Mouse (Mus musculus): ENCODE data around the gene Gsk3b. TPM values are rescaled to one million over a fixed set of nuclear protein-coding genes. Genes with fewer than 3 reads are reported as not detected.
"Not testable (repeated sequence)": the region's sequence is repeated elsewhere in the genome, so short reads cannot be mapped to it uniquely, and the experiment has no call there.

Gsk3b gene
- total and polyA plus RNA-seq, 2 experiments from 2014 or later, result 31.5 to 37.4 TPM

DNA sequence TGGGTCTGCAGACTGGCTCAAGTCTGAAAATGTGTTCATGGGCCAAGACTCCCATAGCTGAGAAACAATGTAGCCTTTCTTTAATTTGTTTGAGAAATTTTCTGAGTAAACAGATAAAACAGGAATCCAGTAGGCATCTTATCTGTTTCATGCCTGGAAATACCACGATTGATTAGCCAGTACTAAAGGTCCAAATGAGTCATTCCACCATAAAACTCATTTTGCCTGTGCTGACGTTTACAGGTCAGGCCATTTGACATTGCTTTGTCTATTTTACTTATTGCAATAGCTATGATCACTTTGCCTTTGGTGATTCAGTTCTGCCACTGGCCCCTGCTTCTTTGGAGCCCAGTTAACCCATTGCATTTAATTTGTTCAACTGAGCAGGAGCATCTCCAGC, 11.8 kb downstream of the Gsk3b start:
- DNase-seq (ENCODE audit: low spot score), result no peak
- no peak for ATAC-seq (ENCODE audit: insufficient read depth, low read depth)
- TF ChIP-seq CTCF (IDR thresholded peaks at IDR 0.05; ENCODE audit: low read depth), result no peak
- TF ChIP-seq EP300 (IDR thresholded peaks at IDR 0.05; ENCODE audit: low read depth), result no peak
- Histone ChIP-seq H3K36me3 (replicated peaks; ENCODE audit: control insufficient read depth, insufficient read depth, low read length) (peaks cover 9% of the 10 kb centered on the region; the same call in 1 of the 2 replicates), H3K27me3 (ENCODE audit: control insufficient read depth, insufficient read depth, low read length) (no peaks in the 10 kb centered on the region), H3K27ac (ENCODE audit: low read depth) (no peak overlapping the region), H3K9me3 (replicated peaks; ENCODE audit: control insufficient read depth, low read length) (0 out of 2 replicates have a peak, but pooled peaks cover 2% of the 10 kb centered on the region), H3K4me1 (ENCODE audit: control insufficient read depth, insufficient read depth) (peaks cover 7% of the 10 kb centered on the region; the same call in 1 of the 2 replicates), H3K4me3 (ENCODE audit: low read depth, low read length) (no peak overlapping the region), H3K4me2 (ENCODE audit: low read depth, low read length) (no peak overlapping the region), H3K9ac (replicated peaks; ENCODE audit: low read depth, low read length) (no peak overlapping the region)
- WGBS, result 68% methylated on average over 2 of the region's 2 CpGs

- Histone ChIP-seq H3K27me3 (ENCODE audit: control insufficient read depth, insufficient read depth, low read length) (no peaks in the 10 kb centered on the region), H3K27ac (ENCODE audit: low read depth) (peak overlapping the region; percentile 48; the same call in 1 of the 2 replicates), H3K4me2 (ENCODE audit: low read depth, low read length) (no peak overlapping the region), H3K36me3 (replicated peaks; ENCODE audit: control insufficient read depth, insufficient read depth, low read length) (peaks cover under 1% of the 10 kb centered on the region; the same call in 1 of the 2 replicates), H3K9me3 (replicated peaks; ENCODE audit: control insufficient read depth, low read length) (no peaks in the 10 kb centered on the region), H3K9ac (replicated peaks; ENCODE audit: low read depth, low read length) (no peak overlapping the region), H3K4me3 (ENCODE audit: low read depth, low read length) (no peak overlapping the region), H3K4me1 (ENCODE audit: control insufficient read depth, insufficient read depth) (peaks cover 19% of the 10 kb centered on the region)
- DNase-seq (ENCODE audit: low spot score) (no peak), ATAC-seq (ENCODE audit: insufficient read depth, low read depth) (no peak)
- 52% methylated on average over 2 of the region's 2 CpGs for WGBS
- TF ChIP-seq CTCF (IDR thresholded peaks at IDR 0.05; ENCODE audit: low read depth) (no peak), EP300 (IDR thresholded peaks at IDR 0.05; ENCODE audit: low read depth) (no peak)
These were observed 16.7 kb downstream of the Gsk3b start for GRCm38 (mm10) chr16:38105453-38105852.

DNA sequence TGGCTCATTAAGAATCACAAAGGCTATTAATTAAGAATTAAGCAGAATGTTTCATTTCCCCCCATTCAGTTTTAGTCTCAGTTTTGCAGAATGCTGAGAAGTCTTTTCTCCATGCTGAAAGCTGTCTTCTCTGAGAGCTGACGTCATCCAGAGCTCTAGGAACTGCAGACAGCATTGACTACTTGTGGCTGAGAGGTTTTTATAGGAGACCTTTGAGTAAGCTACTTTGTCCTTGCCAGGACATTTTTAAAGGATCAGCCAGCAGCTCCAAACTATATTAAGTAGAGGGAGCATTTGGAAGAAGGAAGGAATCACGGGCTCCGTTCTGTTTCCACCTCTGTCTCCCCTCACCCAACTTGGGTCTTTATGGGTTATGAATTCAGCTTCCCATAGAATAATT, 17.7 kb downstream of the Gsk3b start:
- no peak for TF ChIP-seq CTCF (IDR thresholded peaks at IDR 0.05; ENCODE audit: low read depth)
- no peak for TF ChIP-seq EP300 (IDR thresholded peaks at IDR 0.05; ENCODE audit: low read depth)
- no peak overlapping the region for H3K4me3 ChIP-seq (ENCODE audit: low read depth, low read length)
- no peaks in the 10 kb centered on the region for H3K36me3 ChIP-seq (replicated peaks; ENCODE audit: control insufficient read depth, insufficient read depth, low read length)
- ATAC-seq (ENCODE audit: insufficient read depth, low read depth), result no peak
- DNase-seq (ENCODE audit: low spot score), result peak; percentile 51
- H3K4me2 ChIP-seq (ENCODE audit: low read depth, low read length), result no peak overlapping the region
- H3K4me1 ChIP-seq (ENCODE audit: control insufficient read depth, insufficient read depth), result peaks cover 21% of the 10 kb centered on the region
- no peak overlapping the region for H3K9ac ChIP-seq (replicated peaks; ENCODE audit: low read depth, low read length)
- peak overlapping the region; percentile 74 for H3K27ac ChIP-seq (ENCODE audit: low read depth)
- WGBS, result 29% methylated on average over 3 of the region's 3 CpGs
- no peaks in the 10 kb centered on the region for H3K9me3 ChIP-seq (replicated peaks; ENCODE audit: control insufficient read depth, low read length)
- no peaks in the 10 kb centered on the region for H3K27me3 ChIP-seq (ENCODE audit: control insufficient read depth, insufficient read depth, low read length)

DNA sequence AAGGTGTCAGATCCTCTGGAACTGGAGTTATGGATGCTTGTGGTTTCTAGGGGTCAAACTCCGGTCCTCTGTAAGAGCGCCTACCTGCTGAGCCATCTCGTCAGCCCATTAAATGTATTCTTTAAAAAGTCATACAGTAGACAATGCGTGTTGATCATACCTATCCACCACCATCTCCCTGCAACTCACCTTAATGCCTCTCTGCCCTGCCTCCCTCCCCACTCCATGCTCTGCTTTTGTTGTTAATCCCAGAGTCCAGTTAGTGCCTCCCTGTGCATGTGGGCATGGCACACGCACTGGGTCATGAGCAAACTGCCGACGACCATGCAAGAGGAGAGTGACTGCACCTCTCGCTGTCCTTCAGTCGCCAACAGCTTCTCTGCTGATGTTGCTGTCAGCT, 21.2 kb downstream of the Gsk3b start:
- Histone ChIP-seq H3K4me1 (ENCODE audit: control insufficient read depth, insufficient read depth) (peaks cover 28% of the 10 kb centered on the region), H3K9me3 (replicated peaks; ENCODE audit: control insufficient read depth, low read length) (no peaks in the 10 kb centered on the region), H3K36me3 (replicated peaks; ENCODE audit: control insufficient read depth, insufficient read depth, low read length) (no peaks in the 10 kb centered on the region), H3K4me2 (ENCODE audit: low read depth, low read length) (no peak overlapping the region), H3K4me3 (ENCODE audit: low read depth, low read length) (no peak overlapping the region), H3K27ac (ENCODE audit: low read depth) (peak overlapping the region; percentile 13; the same call in 1 of the 2 replicates), H3K9ac (replicated peaks; ENCODE audit: low read depth, low read length) (no peak overlapping the region), H3K27me3 (ENCODE audit: control insufficient read depth, insufficient read depth, low read length) (no peaks in the 10 kb centered on the region)
- no peak for TF ChIP-seq CTCF (IDR thresholded peaks at IDR 0.05; ENCODE audit: low read depth)
- no peak for TF ChIP-seq EP300 (IDR thresholded peaks at IDR 0.05; ENCODE audit: low read depth)
- ATAC-seq (ENCODE audit: insufficient read depth, low read depth) (no peak), DNase-seq (ENCODE audit: low spot score) (no peak)
- WGBS, result 72% methylated on average over 9 of the region's 9 CpGs

DNA sequence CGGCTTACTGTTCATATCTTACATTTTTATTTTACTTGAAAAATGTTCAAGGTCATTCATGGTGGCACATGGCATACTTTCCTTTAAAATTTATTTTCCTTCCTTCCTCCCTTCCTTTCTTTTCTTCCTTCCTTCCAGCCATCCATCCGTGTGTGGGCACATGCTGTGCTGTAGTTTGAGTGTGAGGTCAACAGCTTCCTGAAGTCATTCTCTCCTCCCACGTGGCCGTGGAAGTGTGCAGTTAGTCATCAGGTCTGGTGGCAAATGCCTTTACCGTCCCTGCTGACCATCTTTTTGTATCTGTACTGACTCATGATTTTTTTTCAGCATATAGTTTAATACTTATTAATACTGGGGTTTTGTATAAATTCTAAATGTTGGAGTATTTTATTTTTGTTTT, 21.8 kb downstream of the Gsk3b start:
- Histone ChIP-seq H3K36me3 (replicated peaks; ENCODE audit: control insufficient read depth, insufficient read depth, low read length) (no peaks in the 10 kb centered on the region), H3K4me3 (ENCODE audit: low read depth, low read length) (no peak overlapping the region), H3K27ac (ENCODE audit: low read depth) (no peak overlapping the region), H3K4me1 (ENCODE audit: control insufficient read depth, insufficient read depth) (peaks cover 29% of the 10 kb centered on the region), H3K9me3 (replicated peaks; ENCODE audit: control insufficient read depth, low read length) (no peaks in the 10 kb centered on the region), H3K4me2 (ENCODE audit: low read depth, low read length) (no peak overlapping the region), H3K9ac (replicated peaks; ENCODE audit: low read depth, low read length) (no peak overlapping the region), H3K27me3 (ENCODE audit: control insufficient read depth, insufficient read depth, low read length) (no peaks in the 10 kb centered on the region)
- no peak; the same call in 1 of the 2 replicates for ATAC-seq (ENCODE audit: insufficient read depth, low read depth)
- TF ChIP-seq EP300 (IDR thresholded peaks at IDR 0.05; ENCODE audit: low read depth), result no peak
- no peak for TF ChIP-seq CTCF (IDR thresholded peaks at IDR 0.05; ENCODE audit: low read depth)
- WGBS, result 14% methylated on average over 5 of the region's 5 CpGs
- peak; percentile 41 for DNase-seq (ENCODE audit: low spot score)

- WGBS, result 29% methylated on average over 2 of the region's 2 CpGs
These were observed 25.3 kb downstream of the Gsk3b start for GRCm38 (mm10) chr16:38114074-38114473.

GRCm38 (mm10) chr16:38117909-38118308, 29.1 kb downstream of the Gsk3b start:
- not testable (repeated sequence) for H3K9ac ChIP-seq (replicated peaks; ENCODE audit: low read depth, low read length); H3K27ac ChIP-seq (ENCODE audit: low read depth); ATAC-seq (ENCODE audit: insufficient read depth, low read depth); H3K4me2 ChIP-seq (ENCODE audit: low read depth, low read length); H3K36me3 ChIP-seq (replicated peaks; ENCODE audit: control insufficient read depth, insufficient read depth, low read length); DNase-seq (ENCODE audit: low spot score); H3K4me3 ChIP-seq (ENCODE audit: low read depth, low read length); H3K9me3 ChIP-seq (replicated peaks; ENCODE audit: control insufficient read depth, low read length); H3K27me3 ChIP-seq (ENCODE audit: control insufficient read depth, insufficient read depth, low read length)
- H3K4me1 ChIP-seq (ENCODE audit: control insufficient read depth, insufficient read depth), result peaks cover 20% of the 10 kb centered on the region
- WGBS, result 89% methylated on average over 9 of the region's 9 CpGs

More at GRCm38 (mm10) chr16:38114074-38114473, 25.3 kb downstream of the Gsk3b start:
- H3K9ac ChIP-seq (replicated peaks; ENCODE audit: low read depth, low read length), result no peak overlapping the region
- peak overlapping the region; percentile 46 for H3K27ac ChIP-seq (ENCODE audit: low read depth)
- no peaks in the 10 kb centered on the region for H3K36me3 ChIP-seq (replicated peaks; ENCODE audit: control insufficient read depth, insufficient read depth, low read length)
- H3K4me1 ChIP-seq (ENCODE audit: control insufficient read depth, insufficient read depth), result peaks cover 24% of the 10 kb centered on the region
- H3K4me3 ChIP-seq (ENCODE audit: low read depth, low read length), result no peak overlapping the region
- DNase-seq (ENCODE audit: low spot score) (no peak), ATAC-seq (ENCODE audit: insufficient read depth, low read depth) (no peak)
- no peaks in the 10 kb centered on the region for H3K9me3 ChIP-seq (replicated peaks; ENCODE audit: control insufficient read depth, low read length)
- H3K4me2 ChIP-seq (ENCODE audit: low read depth, low read length), result no peak overlapping the region
- no peaks in the 10 kb centered on the region for H3K27me3 ChIP-seq (ENCODE audit: control insufficient read depth, insufficient read depth, low read length)
- no peak for TF ChIP-seq CTCF (IDR thresholded peaks at IDR 0.05; ENCODE audit: low read depth)
- TF ChIP-seq EP300 (IDR thresholded peaks at IDR 0.05; ENCODE audit: low read depth), result no peak

All from heart, postnatal 0 days (tissue).